Mouse (Mus musculus): Measurements from ENCODE around the gene Ifit3. TPM values are rescaled to one million over a fixed set of nuclear protein-coding genes. Genes with fewer than 3 reads are reported as not detected.

Gene Ifit3
- polyA plus RNA-seq, 1 experiment from 2014 or later, result 0.28 TPM

- WGBS, result 8% methylated on average over 3 of the region's 3 CpGs
- H3K27ac ChIP-seq, result no peak overlapping the region
- no peaks in the 10 kb centered on the region for H3K9me3 ChIP-seq (replicated peaks)
- H3K27me3 ChIP-seq (ENCODE audit: low read depth, poor library complexity, severe bottlenecking), result 0 out of 2 replicates have a peak, but pooled peaks cover 5% of the 10 kb centered on the region
- H3K4me1 ChIP-seq, result no peaks in the 10 kb centered on the region
- DNase-seq (ENCODE audit: low spot score), result peak; percentile 53
- no peaks in the 10 kb centered on the region for H3K36me3 ChIP-seq
- no peak overlapping the region for H3K4me3 ChIP-seq
These were observed 53.7 kb downstream of the Ifit3 start for GRCm38 (mm10) chr19:34636933-34637557.

Other genes with a start within 250 kb of the Ifit3 start
- 0.18 and 1.2 TPM in 2 replicates for gene Ch25h, start 108.4 kb upstream of the Ifit3 start, polyA plus RNA-seq (2016; fragmentation: Nextera tagmentation; extraction: Ambion mirVana)
- gene Lipa, start 56.1 kb upstream of the Ifit3 start, polyA plus RNA-seq (2016; fragmentation: Nextera tagmentation; extraction: Ambion mirVana), result 18.8 and 20.9 TPM in 2 replicates
- gene Ifit2, start 32.8 kb upstream of the Ifit3 start, polyA plus RNA-seq (2016; fragmentation: Nextera tagmentation; extraction: Ambion mirVana), result 4.5 and 6.0 TPM in 2 replicates
- gene Ifit1bl1, start 18.4 kb downstream of the Ifit3 start, polyA plus RNA-seq (2016; fragmentation: Nextera tagmentation; extraction: Ambion mirVana), result not detected in 2 replicates
- gene Ifit3b, start 24.4 kb downstream of the Ifit3 start, polyA plus RNA-seq (2016; fragmentation: Nextera tagmentation; extraction: Ambion mirVana), result 0.23 TPM in 1 of 2 replicates, not detected in the other
- not detected in 2 replicates for gene Ifit1bl2, start 57.2 kb downstream of the Ifit3 start, polyA plus RNA-seq (2016; fragmentation: Nextera tagmentation; extraction: Ambion mirVana)
- gene Ifit1, start 57.3 kb downstream of the Ifit3 start, polyA plus RNA-seq (2016; fragmentation: Nextera tagmentation; extraction: Ambion mirVana), result not detected in 2 replicates
- 0.75 and 0.79 TPM in 2 replicates for gene Slc16a12, start 163.8 kb downstream of the Ifit3 start, polyA plus RNA-seq (2016; fragmentation: Nextera tagmentation; extraction: Ambion mirVana)

Measured in limb, embryonic 10.5 days (tissue).